Mouse (Mus musculus) intestine, postnatal 0 days (tissue): ENCODE results near the gene Pfkfb2. TPM values are rescaled to one million over a fixed set of nuclear protein-coding genes. Genes with fewer than 3 reads are reported as not detected.

ENCODE experiments used
- ATAC-seq: fragments of 200-750 bp; cut with Nextera tagmentation; 2 replicates; pipeline ENCODE4 v1.8.0; 2017; ENCODE audit warnings: mild to moderate bottlenecking, moderate TSS enrichment, moderate library complexity
- H3K27ac ChIP-seq: fragments of 300-500 bp; sonication (generic); 2 replicates; pipeline ENCODE4 v1.5.1; 2014; ENCODE audit warnings: mild to moderate bottlenecking, low read depth, low read length, moderate library complexity
- H3K27me3 ChIP-seq: fragments of 300-500 bp; sonication (generic); replicated peaks from 2 replicates; pipeline ENCODE4 v1.6.1; 2014; ENCODE audit warnings: low read length, mixed read lengths; ENCODE audit not compliant: control insufficient read depth, insufficient read depth
- H3K36me3 ChIP-seq: fragments of 300-500 bp; sonication (generic); 2 replicates; pipeline ENCODE4 v1.6.1; 2014; ENCODE audit warnings: mild to moderate bottlenecking, moderate library complexity; ENCODE audit not compliant: control insufficient read depth, insufficient read depth
- H3K4me1 ChIP-seq: fragments of 300-500 bp; sonication (generic); replicated peaks from 2 replicates; pipeline ENCODE4 v1.6.1; 2014; ENCODE audit warnings: antibody characterized with exemption, low read length, mixed read lengths; ENCODE audit not compliant: control insufficient read depth, insufficient read depth
- H3K4me2 ChIP-seq: fragments of 300-500 bp; sonication (generic); replicated peaks from 2 replicates; pipeline ENCODE4 v1.6.1; 2014; ENCODE audit warnings: low read depth, mild to moderate bottlenecking, moderate library complexity
- H3K4me3 ChIP-seq: fragments of 300-500 bp; sonication (generic); 2 replicates; pipeline ENCODE4 v1.5.1; 2014; ENCODE audit warnings: low read depth, low read length
- H3K9ac ChIP-seq: fragments of 300-500 bp; sonication (generic); 2 replicates; pipeline ENCODE4 v1.6.1; 2014; ENCODE audit warnings: mild to moderate bottlenecking, low read depth, low read length
- H3K9me3 ChIP-seq: fragments of 300-500 bp; sonication (generic); 2 replicates; pipeline ENCODE4 v1.6.1; 2016; ENCODE audit warnings: mixed run types; ENCODE audit not compliant: control insufficient read depth
- CTCF ChIP-seq: sonication (generic); IDR thresholded peaks from 2 replicates; pipeline ENCODE4 v1.5.1; 2016; ENCODE audit warnings: low read depth, mild to moderate bottlenecking, control low read depth, antibody characterized with exemption, moderate library complexity
- WGBS: fragments of 180-500 bp; shearing (Covaris S2); extraction: QIAGEN DNeasy Blood & Tissue Kit; methylation state at CpG from one replicate; pipeline ENCODE4 v1.1.7; 2014; 5-methylcytosine and 5-hydroxymethylcytosine counted together
- polyA plus RNA-seq: library from polyadenylated mRNA; unstranded; fragments of >200 nt; fragmentation: Nextera tagmentation; extraction: Ambion mirVana; gene quantifications from 2 replicates; pipeline ENCODE4 v1.2.1, GENCODE M21; 2015

Pfkfb2 gene
- polyA plus RNA-seq, 1 experiment from 2014 or later: 6.1 TPM

DNA sequence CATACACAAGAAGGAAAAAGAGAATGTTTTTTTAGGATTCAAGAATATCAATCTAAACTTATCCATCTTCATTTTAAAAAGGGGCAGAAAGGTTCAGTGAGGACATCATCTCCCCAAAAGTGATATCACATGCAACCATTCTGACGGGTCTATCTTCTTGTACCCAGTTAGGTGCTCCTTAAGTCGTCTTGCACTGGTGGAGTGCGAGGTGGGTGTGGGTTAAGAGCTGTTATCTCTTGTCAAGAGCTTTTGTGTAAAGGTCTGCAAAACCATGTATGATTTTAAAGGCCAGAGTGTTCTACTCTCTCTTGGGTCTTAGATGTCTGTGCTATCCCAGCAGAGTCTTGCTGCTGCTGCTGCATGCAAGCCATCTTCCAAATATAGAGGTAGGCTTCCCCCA is 17.8 kb upstream of the Pfkfb2 start:
- TF ChIP-seq CTCF: no peak
- peaks cover 26% of the 10 kb centered on the region for H3K36me3 ChIP-seq
- no peak overlapping the region for H3K4me3 ChIP-seq
- no peak for ATAC-seq
- no peaks in the 10 kb centered on the region for H3K4me1 ChIP-seq
- H3K9me3 ChIP-seq: no peaks in the 10 kb centered on the region
- no peak overlapping the region for H3K4me2 ChIP-seq
- H3K27me3 ChIP-seq: no peaks in the 10 kb centered on the region
- H3K27ac ChIP-seq: no peak overlapping the region
- H3K9ac ChIP-seq: no peak overlapping the region
- 78% methylated on average over 3 of the region's 3 CpGs for WGBS

DNA sequence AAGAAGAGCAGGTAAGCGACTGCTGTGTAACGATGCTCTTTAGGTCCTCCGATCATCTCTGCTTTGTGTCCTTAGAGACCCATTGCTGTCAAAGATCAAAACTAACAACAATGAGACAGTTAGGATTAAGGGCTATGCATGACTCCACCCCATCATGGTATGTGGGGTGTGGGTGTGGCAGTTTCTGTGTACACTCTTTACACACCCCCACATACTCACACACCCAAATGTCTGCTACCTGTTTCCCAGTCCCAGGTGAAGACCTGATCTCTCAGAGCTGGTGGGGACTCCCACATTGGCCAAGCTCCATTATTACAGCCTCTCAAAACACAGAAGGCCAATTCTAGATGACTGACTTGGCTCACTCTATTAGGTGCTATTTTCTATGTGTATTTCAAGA is 16.5 kb upstream of the Pfkfb2 start:
- H3K27ac ChIP-seq: no peak overlapping the region
- ATAC-seq: no peak
- TF ChIP-seq CTCF: no peak

DNA sequence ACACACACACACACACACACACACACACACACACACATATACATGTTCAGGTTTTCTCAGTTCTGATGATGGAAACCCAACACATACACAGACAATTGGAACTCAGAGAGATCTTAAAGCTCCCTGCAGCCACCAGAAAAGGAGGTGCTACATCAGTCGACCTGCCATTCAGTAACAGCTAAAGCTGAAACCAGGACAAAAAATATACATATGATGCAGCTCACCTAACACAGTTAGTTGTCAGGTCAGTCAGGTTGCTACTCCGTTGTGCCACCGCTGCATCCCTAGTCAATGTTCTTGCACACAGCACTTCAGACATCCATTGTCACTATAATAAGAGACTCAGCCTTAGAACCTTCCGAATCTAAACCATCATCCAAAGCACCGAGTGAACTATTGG is 15.9 kb upstream of the Pfkfb2 start:
- no peak overlapping the region for H3K4me2 ChIP-seq
- H3K9ac ChIP-seq: no peak overlapping the region
- 94% methylated on average over 5 of the region's 5 CpGs for WGBS
- H3K9me3 ChIP-seq: no peaks in the 10 kb centered on the region
- no peak for TF ChIP-seq CTCF
- peaks cover 44% of the 10 kb centered on the region for H3K36me3 ChIP-seq
- peaks cover 15% of the 10 kb centered on the region for H3K4me1 ChIP-seq
- ATAC-seq: no peak
- no peak overlapping the region for H3K4me3 ChIP-seq
- H3K27ac ChIP-seq: no peak overlapping the region
- H3K27me3 ChIP-seq: no peaks in the 10 kb centered on the region

More for the DNA sequence above, 16.5 kb upstream of the Pfkfb2 start:
- no peak overlapping the region for H3K9ac ChIP-seq
- no peak overlapping the region for H3K4me3 ChIP-seq
- H3K4me2 ChIP-seq: no peak overlapping the region
- peaks cover 38% of the 10 kb centered on the region for H3K36me3 ChIP-seq
- no peaks in the 10 kb centered on the region for H3K27me3 ChIP-seq
- peaks cover 9% of the 10 kb centered on the region for H3K4me1 ChIP-seq
- H3K9me3 ChIP-seq: no peaks in the 10 kb centered on the region
- WGBS: 95% methylated on average over 3 of the region's 3 CpGs

DNA sequence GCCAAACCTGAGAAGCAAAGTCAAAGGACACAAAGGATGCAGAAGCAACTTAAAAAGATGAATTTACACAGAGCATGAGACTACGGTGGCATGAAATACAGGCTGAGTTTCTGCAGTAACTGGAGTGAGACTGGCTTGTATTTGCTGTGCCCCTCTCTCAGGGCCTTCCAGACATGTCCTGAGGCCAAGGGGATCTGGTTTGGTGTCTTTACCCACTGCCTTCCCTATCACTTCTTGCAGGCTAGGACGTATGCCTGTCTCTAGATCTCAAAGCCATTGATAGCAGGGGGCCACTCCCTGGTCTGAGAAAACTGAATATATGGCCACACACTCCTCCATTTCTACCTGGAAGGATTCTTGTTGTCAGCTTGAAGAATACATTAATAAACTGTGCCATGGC is 15.2 kb upstream of the Pfkfb2 start:
- no peaks in the 10 kb centered on the region for H3K27me3 ChIP-seq
- 60% methylated on average over 2 of the region's 2 CpGs for WGBS
- no peak overlapping the region for H3K4me3 ChIP-seq
- no peak for ATAC-seq
- H3K27ac ChIP-seq: no peak overlapping the region
- no peak for TF ChIP-seq CTCF
- H3K36me3 ChIP-seq: peaks cover 44% of the 10 kb centered on the region
- no peak overlapping the region for H3K9ac ChIP-seq
- H3K9me3 ChIP-seq: no peaks in the 10 kb centered on the region
- peaks cover 15% of the 10 kb centered on the region for H3K4me1 ChIP-seq
- H3K4me2 ChIP-seq: no peak overlapping the region

DNA sequence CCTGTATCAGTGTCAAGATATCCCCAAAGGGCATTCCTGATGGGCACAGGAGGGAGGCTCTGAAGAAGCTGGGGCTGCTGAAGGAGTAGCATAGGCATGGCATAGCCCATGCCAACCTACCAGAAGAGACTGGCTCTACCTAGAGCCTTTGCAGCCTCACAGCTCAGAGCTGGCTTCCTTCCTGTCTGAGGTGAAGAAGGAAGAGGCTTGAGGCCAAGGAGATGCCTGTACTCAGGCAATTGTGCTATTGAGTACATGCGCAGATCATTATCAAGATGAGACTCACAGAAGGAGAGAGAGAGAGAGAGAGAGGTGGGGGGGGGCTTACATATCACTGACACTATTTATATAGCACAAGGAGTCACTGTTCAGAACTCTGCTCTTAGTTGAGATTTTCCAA is 14.7 kb upstream of the Pfkfb2 start:
- Histone ChIP-seq H3K27ac (no peak overlapping the region), H3K27me3 (no peaks in the 10 kb centered on the region), H3K4me3 (no peak overlapping the region), H3K4me2 (no peak overlapping the region), H3K9ac (no peak overlapping the region), H3K4me1 (peaks cover 15% of the 10 kb centered on the region), H3K9me3 (no peaks in the 10 kb centered on the region), H3K36me3 (peaks cover 44% of the 10 kb centered on the region)
- WGBS: 63% methylated on average over 1 of the region's 1 CpGs
- ATAC-seq: no peak
- TF ChIP-seq CTCF: no peak

DNA sequence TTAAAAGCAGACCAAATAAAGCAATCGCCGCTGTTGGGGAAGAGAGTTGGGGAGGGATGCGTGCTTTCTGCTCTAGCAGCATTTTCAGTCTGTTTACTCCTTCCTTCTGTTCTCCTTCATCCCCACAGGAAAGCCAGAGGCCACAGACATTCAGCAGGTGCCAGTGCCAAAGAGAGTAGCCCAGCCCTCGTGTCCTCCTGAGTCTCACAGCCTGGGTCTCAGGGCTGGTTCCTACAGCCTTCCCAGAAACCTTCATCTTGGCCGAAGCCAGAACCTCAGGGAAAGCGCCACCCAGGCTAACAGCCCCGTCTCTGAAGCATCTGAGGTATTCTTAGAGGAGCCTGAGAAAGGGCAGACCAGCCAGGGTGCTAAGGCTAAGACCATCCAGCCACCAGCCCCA is 13.1 kb upstream of the Pfkfb2 start:
- Histone ChIP-seq H3K27me3 (no peaks in the 10 kb centered on the region), H3K9me3 (no peaks in the 10 kb centered on the region), H3K4me3 (no peak overlapping the region), H3K36me3 (peaks cover 49% of the 10 kb centered on the region), H3K4me1 (peaks cover 15% of the 10 kb centered on the region), H3K4me2 (no peak overlapping the region), H3K9ac (no peak overlapping the region), H3K27ac (no peak overlapping the region)
- TF ChIP-seq CTCF: no peak
- no peak for ATAC-seq
- 88% methylated on average over 7 of the region's 7 CpGs for WGBS
